Mouse (Mus musculus) kidney, adult 8-10 months (tissue): ENCODE data around the gene Ippk.

Experiments
- DNase-seq, 2 experiments: peaks; one replicate each; pipeline ENCODE4 v3.0.0; 2022

Ippk gene

GRCm38 (mm10) chr13:49485388-49485787 lies 64.3 kb downstream of the Ippk start:
- no peak for DNase-seq

- DNase-seq, result no peak
Observed at GRCm38 (mm10) chr13:49492376-49493368, 71.6 kb downstream of the Ippk start, which contains the start of gene Tes3-ps. TSS of gene Tes3-ps (plus strand) at chr13:49493318.

GRCm38 (mm10) chr13:49504510-49504909 lies 83.5 kb downstream of the Ippk start, which contains the start of gene Ecm2:
TSS of gene Ecm2 (plus strand) at chr13:49504810.
- DNase-seq, result no peak

- DNase-seq, result no peak
Observed at GRCm38 (mm10) chr13:49505776-49506175, 84.7 kb downstream of the Ippk start.

GRCm38 (mm10) chr13:49507176-49507575 lies 86.1 kb downstream of the Ippk start:
- DNase-seq, result no peak
